Mouse (Mus musculus): Measurements from ENCODE around the gene Ap2a1. TPM values are rescaled to one million over a fixed set of nuclear protein-coding genes. Genes with fewer than 3 reads are reported as not detected.

The Ap2a1 gene
- polyA plus RNA-seq, 1 experiment from 2014 or later, result 55.5 TPM

DNA sequence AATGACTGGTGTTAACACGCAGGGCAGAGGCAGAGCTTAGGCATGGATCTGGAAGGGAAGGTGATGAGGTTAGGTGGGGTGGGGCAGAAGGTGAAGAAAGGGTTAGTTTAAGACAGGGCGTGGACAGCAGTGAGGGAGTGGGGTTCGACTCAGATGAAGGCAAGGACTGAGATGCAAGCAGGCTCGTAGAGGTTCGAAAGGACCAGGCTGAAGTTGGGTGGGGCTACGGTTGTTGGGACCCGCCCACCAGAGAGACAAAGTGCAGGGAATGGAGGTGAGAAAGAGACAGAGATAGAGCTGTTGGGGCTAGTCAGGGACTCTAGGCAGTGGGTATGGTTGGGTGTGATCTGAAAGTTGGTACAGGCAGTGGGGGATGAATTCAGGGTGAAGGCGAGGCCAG is 33.0 kb upstream of the Ap2a1 start:
- peaks cover 58% of the 10 kb centered on the region for H3K36me3 ChIP-seq
- H3K4me2 ChIP-seq, result no peak overlapping the region
- H3K9ac ChIP-seq, result no peak overlapping the region
- ATAC-seq (ENCODE audit: extremely low read depth, insufficient number of reproducible peaks, low FRiP score, low TSS enrichment), result no peak
- H3K9me3 ChIP-seq, result no peaks in the 10 kb centered on the region
- no peak overlapping the region for H3K27ac ChIP-seq (replicated peaks)
- no peak overlapping the region for H3K4me3 ChIP-seq
- no peaks in the 10 kb centered on the region for H3K27me3 ChIP-seq (replicated peaks)
- H3K4me1 ChIP-seq, result no peaks in the 10 kb centered on the region
- WGBS, result 68% methylated on average over 8 of the region's 8 CpGs

DNA sequence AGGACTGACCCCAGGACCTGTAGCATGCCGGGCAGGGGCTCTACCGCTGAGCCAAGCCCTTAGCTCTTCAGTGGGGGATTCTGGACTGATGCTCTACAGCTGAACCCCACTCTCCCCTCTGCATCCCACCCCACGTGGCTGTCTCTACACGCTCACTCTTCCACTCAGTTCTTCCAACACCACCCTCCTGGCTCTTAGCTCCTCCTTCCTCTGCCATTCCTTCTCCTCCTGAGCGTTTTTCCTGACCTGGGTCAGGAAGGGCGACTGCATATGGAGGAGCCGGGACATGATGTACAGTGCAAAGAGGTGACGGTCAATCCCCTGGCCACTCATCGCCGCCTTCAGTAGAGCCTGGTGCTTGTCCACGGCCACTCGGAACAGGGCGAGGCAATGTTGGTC is 31.2 kb upstream of the Ap2a1 start:
- Histone ChIP-seq H3K27me3 (replicated peaks) (no peaks in the 10 kb centered on the region), H3K4me2 (no peak overlapping the region), H3K27ac (replicated peaks) (no peak overlapping the region), H3K4me1 (no peaks in the 10 kb centered on the region), H3K9ac (no peak overlapping the region), H3K9me3 (no peaks in the 10 kb centered on the region), H3K36me3 (peaks cover 43% of the 10 kb centered on the region), H3K4me3 (no peak overlapping the region)
- no peak for ATAC-seq (ENCODE audit: extremely low read depth, insufficient number of reproducible peaks, low FRiP score, low TSS enrichment)
- 80% methylated on average over 13 of the region's 13 CpGs for WGBS

DNA sequence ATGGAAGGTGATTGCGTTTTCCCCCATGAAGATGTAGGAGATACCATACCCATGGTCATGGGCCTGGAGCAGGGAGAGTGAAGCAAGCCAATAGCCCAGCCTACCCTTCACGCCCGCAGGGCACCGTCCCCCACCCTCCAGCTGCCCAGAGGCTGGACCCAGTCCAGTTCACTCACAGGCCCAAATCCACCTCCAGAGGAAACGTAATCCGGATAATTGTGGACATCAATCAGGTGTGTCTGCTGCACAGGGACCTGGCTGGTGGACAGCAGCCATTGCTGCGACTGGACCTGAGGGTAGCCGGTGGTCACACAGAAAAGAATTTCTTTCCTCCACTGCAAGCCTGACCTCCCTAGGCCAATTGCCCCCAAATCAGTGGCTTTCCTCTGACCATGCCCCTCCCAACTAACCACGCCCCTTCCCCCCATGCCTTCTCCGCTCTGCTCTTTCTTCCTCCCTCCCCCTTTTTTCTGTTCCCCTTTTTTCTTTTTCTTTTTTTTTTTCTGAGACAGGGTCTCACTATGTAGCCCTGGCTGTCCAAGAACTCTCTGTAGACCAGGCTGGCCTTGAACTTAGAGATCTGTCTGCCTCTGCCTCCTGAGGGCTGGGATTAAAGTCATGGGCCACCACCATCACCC is 30.7 kb upstream of the Ap2a1 start:
- H3K27ac ChIP-seq (replicated peaks), result no peak overlapping the region
- no peak for ATAC-seq (ENCODE audit: extremely low read depth, insufficient number of reproducible peaks, low FRiP score, low TSS enrichment)
- H3K9me3 ChIP-seq, result no peaks in the 10 kb centered on the region
- H3K27me3 ChIP-seq (replicated peaks), result no peaks in the 10 kb centered on the region
- 86% methylated on average over 10 of the region's 10 CpGs for WGBS
- H3K4me3 ChIP-seq, result no peak overlapping the region
- H3K4me1 ChIP-seq, result no peaks in the 10 kb centered on the region
- H3K36me3 ChIP-seq, result peaks cover 41% of the 10 kb centered on the region
- no peak overlapping the region for H3K4me2 ChIP-seq
- H3K9ac ChIP-seq, result no peak overlapping the region

DNA sequence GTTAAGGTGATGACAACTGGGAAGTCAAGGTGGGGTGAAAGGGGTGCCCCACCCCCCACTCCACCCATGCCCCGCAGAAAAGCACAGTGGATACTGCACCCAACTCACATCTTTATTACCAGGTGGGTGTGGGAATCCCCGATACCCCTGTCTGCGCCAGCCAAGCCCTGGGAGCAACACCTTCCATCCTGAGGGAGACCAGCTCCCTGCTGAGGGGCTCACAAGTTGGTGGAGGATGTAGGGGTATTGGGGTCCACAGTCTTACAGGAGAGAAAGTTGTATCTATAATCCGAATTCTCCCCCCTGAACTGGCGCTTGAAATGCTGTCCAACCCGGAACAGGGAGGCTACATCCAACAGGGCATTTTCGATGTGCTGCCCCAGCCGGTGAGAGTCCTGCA is 30.0 kb upstream of the Ap2a1 start:
- ATAC-seq (ENCODE audit: extremely low read depth, insufficient number of reproducible peaks, low FRiP score, low TSS enrichment), result no peak
- WGBS, result 65% methylated on average over 8 of the region's 8 CpGs
- peaks cover 40% of the 10 kb centered on the region for H3K36me3 ChIP-seq
- no peaks in the 10 kb centered on the region for H3K4me1 ChIP-seq
- H3K9ac ChIP-seq, result no peak overlapping the region
- no peak overlapping the region for H3K4me2 ChIP-seq
- H3K9me3 ChIP-seq, result no peaks in the 10 kb centered on the region
- H3K27ac ChIP-seq (replicated peaks), result no peak overlapping the region
- H3K4me3 ChIP-seq, result no peak overlapping the region
- no peaks in the 10 kb centered on the region for H3K27me3 ChIP-seq (replicated peaks)

DNA sequence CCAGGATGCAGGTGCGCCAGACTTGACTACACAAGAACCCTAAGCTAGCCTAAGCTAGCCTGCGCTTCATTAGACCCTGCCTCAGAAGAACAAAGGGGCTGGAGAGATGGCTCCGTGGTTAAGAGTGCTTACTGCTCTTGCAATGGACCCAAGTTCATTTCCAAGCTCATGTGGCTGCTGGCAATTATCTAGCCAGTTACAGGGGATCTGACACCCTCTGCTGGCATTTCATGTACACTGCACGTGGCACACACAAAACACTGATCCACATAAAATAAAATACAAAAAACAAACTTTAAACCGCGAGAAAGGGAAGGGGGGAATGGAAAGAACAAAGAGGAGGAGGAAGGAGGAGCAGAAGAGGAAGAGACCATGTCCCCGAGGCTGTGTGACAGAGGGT is 28.9 kb upstream of the Ap2a1 start:
- Histone ChIP-seq H3K27me3 (replicated peaks) (peaks cover 5% of the 10 kb centered on the region; the same call in 1 of the 2 replicates), H3K9ac (no peak overlapping the region; the same call in 1 of the 2 replicates), H3K27ac (replicated peaks) (no peak overlapping the region), H3K9me3 (no peaks in the 10 kb centered on the region), H3K4me2 (no peak overlapping the region), H3K4me3 (no peak overlapping the region), H3K36me3 (peaks cover 31% of the 10 kb centered on the region; the same call in 1 of the 2 replicates), H3K4me1 (0 out of 2 replicates have a peak, but pooled peaks cover under 1% of the 10 kb centered on the region)
- no peak for ATAC-seq (ENCODE audit: extremely low read depth, insufficient number of reproducible peaks, low FRiP score, low TSS enrichment)
- WGBS, result 49% methylated on average over 7 of the region's 7 CpGs

DNA sequence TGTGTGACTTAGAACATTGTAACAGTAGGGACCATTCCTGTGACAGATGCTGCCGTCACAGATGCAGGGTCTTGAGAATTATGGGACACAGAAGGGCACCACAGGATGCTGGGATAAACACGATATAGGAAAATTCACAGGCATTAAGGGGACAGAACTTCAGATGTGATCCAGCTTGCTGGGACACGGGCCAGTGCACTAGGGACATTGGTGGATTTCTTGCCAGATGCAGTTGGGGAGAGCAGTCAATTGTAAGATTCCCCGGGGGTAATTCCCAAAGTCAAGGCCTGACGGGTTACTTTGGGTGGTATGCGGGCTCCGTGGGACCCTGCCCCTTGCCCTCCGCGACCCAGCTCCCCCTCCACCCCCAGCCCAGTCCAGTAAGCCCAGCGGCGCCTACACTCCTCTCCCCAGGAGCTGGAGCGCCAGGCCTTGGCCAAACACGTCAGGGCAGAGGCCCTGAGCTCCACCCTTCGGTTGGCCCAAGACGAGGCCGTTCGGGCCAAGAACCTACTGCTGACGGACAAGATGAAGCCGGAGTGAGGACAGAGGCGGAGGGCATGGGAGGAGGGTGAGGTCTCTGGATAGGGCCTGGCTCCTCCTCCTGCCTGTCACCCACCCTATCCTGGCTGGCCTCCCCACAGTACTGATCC is 28.0 kb upstream of the Ap2a1 start:
- no peaks in the 10 kb centered on the region for H3K9me3 ChIP-seq
- no peak overlapping the region for H3K4me2 ChIP-seq
- H3K27me3 ChIP-seq (replicated peaks), result peaks cover 5% of the 10 kb centered on the region; the same call in 1 of the 2 replicates
- peaks cover 23% of the 10 kb centered on the region; the same call in 1 of the 2 replicates for H3K36me3 ChIP-seq
- peak overlapping the region; percentile 54; the same call in 1 of the 2 replicates for H3K9ac ChIP-seq
- 66% methylated on average over 20 of the region's 20 CpGs for WGBS
- ATAC-seq (ENCODE audit: extremely low read depth, insufficient number of reproducible peaks, low FRiP score, low TSS enrichment), result no peak
- H3K4me3 ChIP-seq, result no peak overlapping the region
- peaks cover 6% of the 10 kb centered on the region for H3K4me1 ChIP-seq
- no peak overlapping the region for H3K27ac ChIP-seq (replicated peaks)

DNA sequence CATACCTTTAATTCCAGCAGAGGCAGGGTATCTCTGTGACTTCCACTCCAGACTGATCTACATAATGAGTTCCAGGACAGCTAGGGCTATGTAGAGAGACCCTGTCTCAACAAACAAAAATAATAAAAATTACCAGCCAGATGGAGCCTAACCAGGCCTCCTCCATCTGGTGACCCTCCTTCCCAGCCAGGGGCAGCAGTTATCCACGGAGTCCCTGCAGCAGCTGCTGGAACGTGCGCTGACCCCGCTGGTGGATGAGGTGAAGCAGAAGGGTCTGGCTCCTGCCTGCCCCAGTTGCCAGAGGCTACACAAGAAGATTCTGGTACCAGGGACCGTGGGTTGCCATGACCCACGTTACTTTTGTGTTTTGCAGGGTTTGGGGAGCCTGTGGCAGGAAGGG is 27.0 kb upstream of the Ap2a1 start:
- Histone ChIP-seq H3K4me2 (no peak overlapping the region), H3K27ac (replicated peaks) (no peak overlapping the region), H3K36me3 (peaks cover 12% of the 10 kb centered on the region; the same call in 1 of the 2 replicates), H3K4me3 (no peak overlapping the region), H3K4me1 (peaks cover 16% of the 10 kb centered on the region), H3K9ac (no peak overlapping the region), H3K9me3 (no peaks in the 10 kb centered on the region), H3K27me3 (replicated peaks) (peaks cover 12% of the 10 kb centered on the region)
- 60% methylated on average over 6 of the region's 6 CpGs for WGBS
- ATAC-seq (ENCODE audit: extremely low read depth, insufficient number of reproducible peaks, low FRiP score, low TSS enrichment), result no peak

DNA sequence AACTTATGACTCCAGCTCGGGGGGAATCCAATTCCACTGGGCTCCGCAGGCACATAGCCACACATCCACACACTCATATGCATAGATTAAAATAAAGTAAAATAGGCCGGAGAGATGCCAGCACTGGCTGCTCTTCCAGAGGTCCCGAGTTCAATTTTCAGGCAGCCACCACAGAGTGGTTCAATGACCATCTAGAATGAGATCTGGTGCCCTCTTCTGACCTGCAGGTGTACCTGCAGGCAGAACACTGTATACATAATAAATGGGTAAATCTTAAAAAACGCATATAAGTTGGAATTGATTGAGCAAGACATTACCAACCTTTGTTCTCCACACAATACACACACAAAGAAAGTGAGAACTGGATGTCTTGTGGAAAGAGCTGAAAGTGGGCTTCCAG is 26.3 kb upstream of the Ap2a1 start:
- Histone ChIP-seq H3K9ac (no peak overlapping the region), H3K4me2 (no peak overlapping the region), H3K27me3 (replicated peaks) (peaks cover 18% of the 10 kb centered on the region), H3K27ac (replicated peaks) (no peak overlapping the region), H3K9me3 (no peaks in the 10 kb centered on the region), H3K4me1 (peaks cover 17% of the 10 kb centered on the region), H3K4me3 (no peak overlapping the region), H3K36me3 (peaks cover 6% of the 10 kb centered on the region; the same call in 1 of the 2 replicates)
- no peak for ATAC-seq (ENCODE audit: extremely low read depth, insufficient number of reproducible peaks, low FRiP score, low TSS enrichment)
- WGBS, result 46% methylated on average over 5 of the region's 5 CpGs

DNA sequence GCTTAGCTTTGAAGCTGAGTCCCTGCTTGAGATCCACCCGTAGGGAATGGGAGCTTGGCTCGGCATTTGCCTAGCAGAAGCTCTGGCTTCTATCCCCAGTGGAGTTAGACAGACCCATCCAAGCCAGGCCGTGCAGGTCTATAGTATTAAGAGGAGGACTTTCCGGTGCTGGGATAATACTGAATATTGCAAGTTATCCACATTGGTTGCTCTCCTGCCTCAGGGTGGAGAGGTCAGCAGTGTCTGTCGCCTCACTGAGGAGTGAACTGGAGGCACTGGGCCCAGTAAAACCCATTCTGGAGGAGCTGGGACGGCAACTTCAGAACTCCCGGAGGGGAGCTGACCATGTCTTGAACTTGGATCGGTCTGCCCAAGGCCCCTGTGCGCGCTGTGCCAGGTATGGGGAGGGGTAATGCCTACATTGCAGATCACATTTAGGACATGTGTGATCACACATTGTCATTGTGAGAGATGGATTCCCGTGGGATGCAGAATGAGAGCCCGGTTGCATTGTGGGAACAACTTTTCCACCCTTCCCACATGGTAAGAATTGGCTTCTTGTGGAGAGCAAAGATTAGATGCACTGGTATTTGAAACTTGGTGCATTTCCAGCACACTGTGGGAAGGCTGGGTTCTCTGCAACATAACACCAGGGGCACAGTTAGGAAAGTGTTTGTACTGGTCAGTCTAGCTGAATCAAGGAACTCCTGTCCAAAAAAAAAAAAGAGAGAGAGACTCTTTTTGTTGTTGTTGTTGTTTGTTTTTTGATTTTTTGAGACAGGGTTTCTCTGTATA is 25.0 kb upstream of the Ap2a1 start:
- Histone ChIP-seq H3K36me3 (no peaks in the 10 kb centered on the region), H3K4me2 (no peak overlapping the region), H3K9ac (no peak overlapping the region), H3K4me1 (peaks cover 17% of the 10 kb centered on the region), H3K4me3 (no peak overlapping the region), H3K27ac (replicated peaks) (no peak overlapping the region), H3K27me3 (replicated peaks) (peaks cover 32% of the 10 kb centered on the region), H3K9me3 (no peaks in the 10 kb centered on the region)
- ATAC-seq (ENCODE audit: extremely low read depth, insufficient number of reproducible peaks, low FRiP score, low TSS enrichment), result no peak
- WGBS, result 73% methylated on average over 12 of the region's 12 CpGs

DNA sequence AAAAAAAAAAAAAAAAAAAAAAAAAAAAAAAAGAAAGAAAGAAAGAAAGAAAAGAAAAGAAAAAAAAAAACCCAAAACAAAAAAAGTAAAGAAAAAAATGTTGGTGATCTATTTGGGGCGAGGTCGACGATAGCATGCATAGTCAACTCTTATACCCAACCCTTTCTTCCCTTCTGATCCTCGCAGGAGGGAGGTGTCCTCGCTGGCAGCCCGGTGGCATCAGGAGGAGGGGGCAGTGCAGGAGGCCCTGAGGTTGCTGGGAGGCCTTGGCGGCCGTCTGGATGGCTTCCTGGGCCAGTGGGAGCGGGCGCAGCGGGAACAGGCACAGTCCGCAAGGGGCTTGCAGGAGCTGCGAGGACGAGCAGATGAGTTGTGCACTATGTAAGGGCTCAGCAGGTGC is 24.3 kb upstream of the Ap2a1 start:
- no peak for ATAC-seq (ENCODE audit: extremely low read depth, insufficient number of reproducible peaks, low FRiP score, low TSS enrichment)
- H3K4me2 ChIP-seq, result no peak overlapping the region
- H3K4me1 ChIP-seq, result peaks cover 17% of the 10 kb centered on the region

DNA sequence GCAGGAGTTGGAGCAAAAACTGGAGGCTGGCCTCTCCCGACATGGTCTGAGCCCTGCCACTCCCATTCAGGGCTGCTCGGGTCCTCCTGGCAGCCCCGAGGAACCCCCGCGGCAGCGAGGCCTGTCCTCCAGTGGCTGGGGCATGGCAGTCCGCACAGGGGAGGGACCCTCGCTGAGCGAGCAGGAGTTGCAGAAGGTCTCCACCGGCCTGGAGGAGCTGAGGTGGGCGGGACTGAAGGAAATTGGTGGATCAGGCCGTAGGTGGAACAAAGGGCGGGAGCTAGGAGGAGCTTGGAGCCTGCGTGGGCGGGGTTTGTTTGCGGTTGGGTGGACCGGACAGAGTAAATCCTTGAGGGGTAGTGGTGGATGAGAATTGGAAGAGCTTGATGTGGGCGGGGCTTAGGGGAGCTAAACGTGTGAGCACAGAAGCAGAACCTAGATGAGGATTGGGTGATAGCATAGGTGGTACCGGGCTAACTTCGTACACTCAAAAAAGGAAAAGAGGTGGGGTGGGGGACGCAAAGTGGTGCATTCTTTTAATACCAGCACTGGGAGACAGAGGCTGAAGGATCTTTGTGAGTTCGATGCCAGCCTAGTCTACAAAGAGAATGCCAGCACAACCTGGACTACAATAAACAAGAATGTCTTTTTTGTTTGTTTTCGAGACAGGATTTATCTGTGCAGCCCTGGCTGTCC is 23.5 kb upstream of the Ap2a1 start:
- peaks cover 46% of the 10 kb centered on the region for H3K27me3 ChIP-seq (replicated peaks)
- H3K4me3 ChIP-seq, result peak overlapping the region; percentile 59
- H3K9me3 ChIP-seq, result no peaks in the 10 kb centered on the region
- ATAC-seq (ENCODE audit: extremely low read depth, insufficient number of reproducible peaks, low FRiP score, low TSS enrichment), result peak; percentile 79
- peak overlapping the region; percentile 80 for H3K9ac ChIP-seq
- no peaks in the 10 kb centered on the region for H3K36me3 ChIP-seq
- peak overlapping the region; percentile 53 for H3K27ac ChIP-seq (replicated peaks)
- H3K4me2 ChIP-seq, result peak overlapping the region; percentile 87
- peaks cover 17% of the 10 kb centered on the region for H3K4me1 ChIP-seq
- 6% methylated on average over 24 of the region's 24 CpGs for WGBS

More for the DNA sequence above, 24.3 kb upstream of the Ap2a1 start:
- H3K9me3 ChIP-seq, result no peaks in the 10 kb centered on the region
- WGBS, result 54% methylated on average over 14 of the region's 14 CpGs
- H3K36me3 ChIP-seq, result no peaks in the 10 kb centered on the region
- H3K4me3 ChIP-seq, result no peak overlapping the region
- H3K9ac ChIP-seq, result no peak overlapping the region
- H3K27ac ChIP-seq (replicated peaks), result no peak overlapping the region
- peaks cover 39% of the 10 kb centered on the region for H3K27me3 ChIP-seq (replicated peaks)
